Mouse (Mus musculus) intestine, postnatal 0 days (tissue): ENCODE results near the gene Rnf144a. TPM values are rescaled to one million over a fixed set of nuclear protein-coding genes. Genes with fewer than 3 reads are reported as not detected.

Experiments used
- ATAC-seq: fragments of 200-750 bp; cut with Nextera tagmentation; 2 replicates; pipeline ENCODE4 v1.8.0; 2017; ENCODE audit warnings: mild to moderate bottlenecking, moderate TSS enrichment, moderate library complexity
- H3K27ac ChIP-seq: fragments of 300-500 bp; sonication (generic); 2 replicates; pipeline ENCODE4 v1.5.1; 2014; ENCODE audit warnings: mild to moderate bottlenecking, low read depth, low read length, moderate library complexity
- H3K27me3 ChIP-seq: fragments of 300-500 bp; sonication (generic); replicated peaks from 2 replicates; pipeline ENCODE4 v1.6.1; 2014; ENCODE audit warnings: low read length, mixed read lengths; ENCODE audit not compliant: control insufficient read depth, insufficient read depth
- H3K36me3 ChIP-seq: fragments of 300-500 bp; sonication (generic); 2 replicates; pipeline ENCODE4 v1.6.1; 2014; ENCODE audit warnings: mild to moderate bottlenecking, moderate library complexity; ENCODE audit not compliant: control insufficient read depth, insufficient read depth
- H3K4me1 ChIP-seq: fragments of 300-500 bp; sonication (generic); replicated peaks from 2 replicates; pipeline ENCODE4 v1.6.1; 2014; ENCODE audit warnings: antibody characterized with exemption, low read length, mixed read lengths; ENCODE audit not compliant: control insufficient read depth, insufficient read depth
- H3K4me2 ChIP-seq: fragments of 300-500 bp; sonication (generic); replicated peaks from 2 replicates; pipeline ENCODE4 v1.6.1; 2014; ENCODE audit warnings: low read depth, mild to moderate bottlenecking, moderate library complexity
- H3K4me3 ChIP-seq: fragments of 300-500 bp; sonication (generic); 2 replicates; pipeline ENCODE4 v1.5.1; 2014; ENCODE audit warnings: low read depth, low read length
- H3K9ac ChIP-seq: fragments of 300-500 bp; sonication (generic); 2 replicates; pipeline ENCODE4 v1.6.1; 2014; ENCODE audit warnings: mild to moderate bottlenecking, low read depth, low read length
- H3K9me3 ChIP-seq: fragments of 300-500 bp; sonication (generic); 2 replicates; pipeline ENCODE4 v1.6.1; 2016; ENCODE audit warnings: mixed run types; ENCODE audit not compliant: control insufficient read depth
- CTCF ChIP-seq: sonication (generic); IDR thresholded peaks from 2 replicates; pipeline ENCODE4 v1.5.1; 2016; ENCODE audit warnings: low read depth, mild to moderate bottlenecking, control low read depth, antibody characterized with exemption, moderate library complexity
- WGBS: fragments of 180-500 bp; shearing (Covaris S2); extraction: QIAGEN DNeasy Blood & Tissue Kit; methylation state at CpG from one replicate; pipeline ENCODE4 v1.1.7; 2014; 5-methylcytosine and 5-hydroxymethylcytosine counted together
- polyA plus RNA-seq: library from polyadenylated mRNA; unstranded; fragments of >200 nt; fragmentation: Nextera tagmentation; extraction: Ambion mirVana; gene quantifications from 2 replicates; pipeline ENCODE4 v1.2.1, GENCODE M21; 2015

Gene Rnf144a
- polyA plus RNA-seq, 1 experiment from 2014 or later: 4.4 TPM

DNA sequence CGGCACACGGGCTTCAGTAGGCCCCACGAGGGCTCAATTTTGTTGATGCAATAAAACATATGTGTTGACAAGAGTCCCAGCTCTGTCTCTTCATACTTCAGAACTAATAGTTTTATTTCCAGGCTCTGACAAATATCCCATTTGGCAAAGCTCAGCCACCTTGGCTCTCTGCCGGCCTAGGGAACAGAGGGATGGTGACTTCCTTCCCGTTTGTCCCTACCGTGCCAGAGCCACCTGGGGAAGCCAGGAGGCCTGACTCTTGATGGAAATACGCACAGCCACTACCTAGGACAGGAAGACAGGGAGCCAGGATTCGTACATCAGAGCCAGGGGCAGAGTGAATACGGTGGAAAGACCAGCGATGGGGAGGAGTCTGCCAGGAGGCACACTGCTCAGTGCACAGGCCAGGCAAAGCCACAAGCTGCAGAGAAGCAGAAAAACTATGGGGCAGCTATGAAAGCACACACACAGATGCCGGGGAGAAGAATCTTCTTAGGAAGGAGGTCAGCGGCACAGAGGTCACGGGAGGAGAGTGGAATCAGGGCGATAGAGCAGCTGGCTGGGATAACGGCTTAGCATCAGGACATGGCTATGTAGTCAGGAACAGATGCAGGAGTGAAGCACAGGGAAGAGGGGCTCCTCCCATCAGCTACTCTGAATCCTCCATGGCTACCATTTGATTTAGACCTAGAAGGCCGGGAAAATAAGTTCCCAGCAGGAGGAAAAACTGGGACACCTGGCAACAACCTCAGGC, 11.5 kb downstream of the Rnf144a start:
- Histone ChIP-seq H3K4me1 (peaks cover 4% of the 10 kb centered on the region; the same call in 1 of the 2 replicates), H3K36me3 (no peaks in the 10 kb centered on the region), H3K4me2 (no peak overlapping the region), H3K27ac (peak overlapping the region; percentile 41; the same call in 1 of the 2 replicates), H3K9ac (no peak overlapping the region), H3K9me3 (no peaks in the 10 kb centered on the region), H3K4me3 (no peak overlapping the region), H3K27me3 (no peaks in the 10 kb centered on the region)
- no peak for ATAC-seq
- 69% methylated on average over 16 of the region's 16 CpGs for WGBS
- no peak for TF ChIP-seq CTCF

- H3K36me3 ChIP-seq: no peaks in the 10 kb centered on the region
- no peak overlapping the region for H3K4me3 ChIP-seq
- no peak for TF ChIP-seq CTCF
- no peak for ATAC-seq
- no peaks in the 10 kb centered on the region for H3K27me3 ChIP-seq
- no peak overlapping the region for H3K9ac ChIP-seq
- H3K27ac ChIP-seq: 0 out of 2 replicates have a peak overlapping the region, but pooled peaks have one; percentile 24
- H3K9me3 ChIP-seq: no peaks in the 10 kb centered on the region
- no peak overlapping the region for H3K4me2 ChIP-seq
- H3K4me1 ChIP-seq: peaks cover 4% of the 10 kb centered on the region; the same call in 1 of the 2 replicates
- 58% methylated on average over 10 of the region's 10 CpGs for WGBS
These were observed 13.2 kb downstream of the Rnf144a start for GRCm38 (mm10) chr12:26401696-26402470.

- Histone ChIP-seq H3K36me3 (no peaks in the 10 kb centered on the region), H3K4me3 (no peak overlapping the region), H3K4me1 (peaks cover 4% of the 10 kb centered on the region; the same call in 1 of the 2 replicates), H3K9me3 (no peaks in the 10 kb centered on the region), H3K4me2 (no peak overlapping the region), H3K27ac (0 out of 2 replicates have a peak overlapping the region, but pooled peaks have one; percentile 24), H3K27me3 (no peaks in the 10 kb centered on the region), H3K9ac (no peak overlapping the region)
- WGBS: 62% methylated on average over 1 of the region's 1 CpGs
- ATAC-seq: no peak
- no peak for TF ChIP-seq CTCF
These were observed 13.8 kb downstream of the Rnf144a start for GRCm38 (mm10) chr12:26401254-26401653.

GRCm38 (mm10) chr12:26400762-26401161, 14.3 kb downstream of the Rnf144a start:
- no peaks in the 10 kb centered on the region for H3K9me3 ChIP-seq
- no peak overlapping the region for H3K9ac ChIP-seq
- H3K4me3 ChIP-seq: no peak overlapping the region
- no peak overlapping the region for H3K4me2 ChIP-seq
- ATAC-seq: no peak
- H3K27ac ChIP-seq: no peak overlapping the region
- H3K36me3 ChIP-seq: no peaks in the 10 kb centered on the region
- TF ChIP-seq CTCF: no peak
- H3K4me1 ChIP-seq: peaks cover under 1% of the 10 kb centered on the region; the same call in 1 of the 2 replicates
- WGBS: 100% methylated on average over 1 of the region's 1 CpGs
- no peaks in the 10 kb centered on the region for H3K27me3 ChIP-seq

GRCm38 (mm10) chr12:26399391-26399790, 15.7 kb downstream of the Rnf144a start:
- no peak overlapping the region for H3K9ac ChIP-seq
- H3K36me3 ChIP-seq: no peaks in the 10 kb centered on the region
- H3K4me3 ChIP-seq: no peak overlapping the region
- H3K27me3 ChIP-seq: no peaks in the 10 kb centered on the region
- WGBS: 89% methylated on average over 6 of the region's 6 CpGs
- H3K4me1 ChIP-seq: no peaks in the 10 kb centered on the region; the same call in 1 of the 2 replicates
- no peak overlapping the region for H3K27ac ChIP-seq
- no peaks in the 10 kb centered on the region for H3K9me3 ChIP-seq
- ATAC-seq: no peak
- TF ChIP-seq CTCF: no peak
- H3K4me2 ChIP-seq: no peak overlapping the region

- no peaks in the 10 kb centered on the region for H3K36me3 ChIP-seq
- H3K27me3 ChIP-seq: no peaks in the 10 kb centered on the region
- no peaks in the 10 kb centered on the region; the same call in 1 of the 2 replicates for H3K4me1 ChIP-seq
- TF ChIP-seq CTCF: no peak
- no peak for ATAC-seq
- H3K27ac ChIP-seq: no peak overlapping the region
- no peak overlapping the region for H3K4me2 ChIP-seq
- no peak overlapping the region for H3K4me3 ChIP-seq
- no peak overlapping the region for H3K9ac ChIP-seq
- 44% methylated on average over 2 of the region's 2 CpGs for WGBS
- H3K9me3 ChIP-seq: no peaks in the 10 kb centered on the region
These were observed 16.5 kb downstream of the Rnf144a start for GRCm38 (mm10) chr12:26398597-26398996.
